Mouse (Mus musculus): Measurements from ENCODE around the gene Rae1. TPM values are rescaled to one million over a fixed set of nuclear protein-coding genes. Genes with fewer than 3 reads are reported as not detected.

Gene Rae1
- polyA plus RNA-seq, 2 experiments = 123 to 130 TPM

DNA sequence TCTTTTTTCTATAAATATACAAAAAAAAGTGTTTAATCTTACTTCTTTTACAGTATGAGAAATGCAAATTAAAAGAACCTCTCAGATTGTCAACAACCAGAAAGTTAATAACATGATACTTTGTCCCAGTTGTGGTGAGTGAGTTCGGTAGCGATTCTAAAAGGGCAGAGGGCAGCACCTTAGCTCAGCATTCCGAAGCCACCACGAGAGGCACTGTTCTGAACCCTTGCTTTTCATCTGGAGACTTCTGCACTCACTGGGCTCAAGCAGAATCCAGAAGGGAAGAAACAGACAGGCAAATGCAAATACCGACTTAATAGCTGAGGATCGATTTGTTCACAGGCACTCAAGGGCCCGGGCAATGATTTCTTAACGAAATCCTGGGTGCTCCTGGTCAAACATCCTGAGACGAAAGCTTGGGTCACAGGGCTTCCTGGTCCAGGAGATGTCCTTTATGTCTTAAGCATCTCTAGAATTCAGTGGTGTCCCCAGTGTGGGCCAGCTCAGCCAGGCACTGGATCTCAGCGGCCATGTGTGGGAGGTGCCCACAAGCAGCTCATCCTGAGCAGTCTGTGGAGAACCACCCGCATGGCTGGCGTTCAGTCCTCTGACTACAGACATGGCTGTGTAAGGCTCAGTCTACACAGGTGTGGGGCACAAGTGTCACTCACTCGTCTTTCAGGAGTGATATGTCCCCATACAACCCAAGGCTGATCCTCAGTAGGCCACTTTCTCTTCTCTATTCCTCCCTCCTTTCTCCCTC, 40.7 kb upstream of the Rae1 start:
- ATAC-seq (ENCODE audit: low FRiP score, low read depth) = no peak
- Histone ChIP-seq H3K4me1 (ENCODE audit: control insufficient read depth, insufficient read depth, low read length) (peaks cover 3% of the 10 kb centered on the region; the same call in 1 of the 2 replicates), H3K4me3 (replicated peaks; ENCODE audit: low read length) (no peak overlapping the region), H3K4me2 (replicated peaks; ENCODE audit: low read depth, low read length, severe bottlenecking) (no peak overlapping the region), H3K27me3 (ENCODE audit: control insufficient read depth, insufficient read depth, low read length) (no peaks in the 10 kb centered on the region), H3K9me3 (ENCODE audit: control insufficient read depth, low read length) (peaks cover 3% of the 10 kb centered on the region; the same call in 1 of the 2 replicates), H3K9ac (ENCODE audit: low read depth, low read length, severe bottlenecking) (no peak overlapping the region), H3K27ac (replicated peaks; ENCODE audit: low read depth, low read length) (no peak overlapping the region), H3K36me3 (ENCODE audit: control insufficient read depth, insufficient read depth, low read length) (no peaks in the 10 kb centered on the region)
- 50% methylated on average over 13 of the region's 13 CpGs for WGBS
- TF ChIP-seq POLR2A (IDR thresholded peaks at IDR 0.05; ENCODE audit: borderline replicate concordance, extremely low read depth, insufficient read depth, insufficient read length) = no peak
- no peak for DNase-seq (ENCODE audit: low spot score)

DNA sequence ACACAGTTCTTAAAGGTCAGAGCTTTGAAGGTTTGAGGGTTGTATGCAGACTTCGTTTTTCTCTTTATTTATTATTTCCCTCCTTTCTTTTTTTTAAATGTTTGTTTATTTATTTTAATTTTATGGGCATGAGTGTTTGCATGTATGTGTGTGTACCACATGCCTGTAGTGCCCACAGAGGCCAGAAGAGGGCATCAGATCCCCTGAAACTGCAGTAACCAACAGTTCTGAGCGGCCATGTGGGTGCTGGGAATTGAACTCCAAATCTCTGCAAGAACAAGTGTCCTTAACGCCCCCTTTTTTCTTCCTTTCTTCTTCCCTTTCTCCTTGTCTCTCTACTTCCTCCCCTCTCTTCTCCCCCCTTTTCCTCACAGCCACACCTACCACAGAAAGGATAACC, 39.6 kb upstream of the Rae1 start:
- no peak for ATAC-seq (ENCODE audit: low FRiP score, low read depth)
- no peak overlapping the region for H3K4me2 ChIP-seq (replicated peaks; ENCODE audit: low read depth, low read length, severe bottlenecking)
- peaks cover 3% of the 10 kb centered on the region; the same call in 1 of the 2 replicates for H3K9me3 ChIP-seq (ENCODE audit: control insufficient read depth, low read length)
- H3K4me1 ChIP-seq (ENCODE audit: control insufficient read depth, insufficient read depth, low read length) = peaks cover 3% of the 10 kb centered on the region; the same call in 1 of the 2 replicates
- H3K27ac ChIP-seq (replicated peaks; ENCODE audit: low read depth, low read length) = no peak overlapping the region
- no peaks in the 10 kb centered on the region for H3K36me3 ChIP-seq (ENCODE audit: control insufficient read depth, insufficient read depth, low read length)
- WGBS = 88% methylated on average over 3 of the region's 3 CpGs
- H3K9ac ChIP-seq (ENCODE audit: low read depth, low read length, severe bottlenecking) = no peak overlapping the region
- TF ChIP-seq POLR2A (IDR thresholded peaks at IDR 0.05; ENCODE audit: borderline replicate concordance, extremely low read depth, insufficient read depth, insufficient read length) = no peak
- no peaks in the 10 kb centered on the region for H3K27me3 ChIP-seq (ENCODE audit: control insufficient read depth, insufficient read depth, low read length)
- no peak for DNase-seq (ENCODE audit: low spot score)
- H3K4me3 ChIP-seq (replicated peaks; ENCODE audit: low read length) = no peak overlapping the region

- ATAC-seq (ENCODE audit: low FRiP score, low read depth) = no peak
- 80% methylated on average over 6 of the region's 6 CpGs for WGBS
- TF ChIP-seq POLR2A (IDR thresholded peaks at IDR 0.05; ENCODE audit: borderline replicate concordance, extremely low read depth, insufficient read depth, insufficient read length) = no peak
These were observed 38.7 kb upstream of the Rae1 start for GRCm38 (mm10) chr2:172961211-172961610.

DNA sequence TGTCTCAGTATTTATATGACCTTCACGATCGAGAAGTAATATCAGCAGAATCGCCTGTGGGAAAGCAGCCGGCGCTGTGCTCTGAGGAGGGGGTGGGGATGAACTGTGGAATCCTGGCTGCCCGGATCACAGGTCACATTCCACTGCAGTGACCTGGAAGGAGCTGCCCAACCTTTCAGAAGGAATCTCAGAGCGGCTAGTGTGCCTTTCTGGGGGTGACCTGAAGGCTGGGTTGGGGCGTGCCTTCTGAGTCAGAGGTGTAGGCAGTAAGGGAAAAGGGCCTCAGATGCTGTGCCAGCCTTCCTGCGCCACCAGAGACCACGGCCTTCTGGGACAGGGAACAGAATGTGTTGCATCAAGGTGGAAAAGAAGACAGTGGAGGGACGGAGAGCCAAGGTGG, 34.7 kb upstream of the Rae1 start:
- H3K9ac ChIP-seq (ENCODE audit: low read depth, low read length, severe bottlenecking) = no peak overlapping the region
- H3K36me3 ChIP-seq (ENCODE audit: control insufficient read depth, insufficient read depth, low read length) = no peaks in the 10 kb centered on the region
- DNase-seq (ENCODE audit: low spot score) (no peak), ATAC-seq (ENCODE audit: low FRiP score, low read depth) (no peak)
- 48% methylated on average over 11 of the region's 11 CpGs for WGBS
- H3K4me2 ChIP-seq (replicated peaks; ENCODE audit: low read depth, low read length, severe bottlenecking) = no peak overlapping the region
- no peak overlapping the region for H3K27ac ChIP-seq (replicated peaks; ENCODE audit: low read depth, low read length)
- no peaks in the 10 kb centered on the region for H3K4me1 ChIP-seq (ENCODE audit: control insufficient read depth, insufficient read depth, low read length)
- H3K9me3 ChIP-seq (ENCODE audit: control insufficient read depth, low read length) = no peaks in the 10 kb centered on the region
- no peak for TF ChIP-seq POLR2A (IDR thresholded peaks at IDR 0.05; ENCODE audit: borderline replicate concordance, extremely low read depth, insufficient read depth, insufficient read length)
- no peaks in the 10 kb centered on the region for H3K27me3 ChIP-seq (ENCODE audit: control insufficient read depth, insufficient read depth, low read length)
- no peak overlapping the region for H3K4me3 ChIP-seq (replicated peaks; ENCODE audit: low read length)

More at GRCm38 (mm10) chr2:172961211-172961610, 38.7 kb upstream of the Rae1 start:
- Histone ChIP-seq H3K9ac (ENCODE audit: low read depth, low read length, severe bottlenecking) (no peak overlapping the region), H3K9me3 (ENCODE audit: control insufficient read depth, low read length) (peaks cover 3% of the 10 kb centered on the region; the same call in 1 of the 2 replicates), H3K4me2 (replicated peaks; ENCODE audit: low read depth, low read length, severe bottlenecking) (no peak overlapping the region), H3K27me3 (ENCODE audit: control insufficient read depth, insufficient read depth, low read length) (no peaks in the 10 kb centered on the region), H3K4me3 (replicated peaks; ENCODE audit: low read length) (no peak overlapping the region), H3K4me1 (ENCODE audit: control insufficient read depth, insufficient read depth, low read length) (peaks cover 3% of the 10 kb centered on the region; the same call in 1 of the 2 replicates), H3K36me3 (ENCODE audit: control insufficient read depth, insufficient read depth, low read length) (no peaks in the 10 kb centered on the region), H3K27ac (replicated peaks; ENCODE audit: low read depth, low read length) (no peak overlapping the region)
- no peak for DNase-seq (ENCODE audit: low spot score)

- Histone ChIP-seq H3K27me3 (ENCODE audit: control insufficient read depth, insufficient read depth, low read length) (no peaks in the 10 kb centered on the region), H3K9ac (ENCODE audit: low read depth, low read length, severe bottlenecking) (no peak overlapping the region), H3K9me3 (ENCODE audit: control insufficient read depth, low read length) (no peaks in the 10 kb centered on the region), H3K36me3 (ENCODE audit: control insufficient read depth, insufficient read depth, low read length) (no peaks in the 10 kb centered on the region), H3K27ac (replicated peaks; ENCODE audit: low read depth, low read length) (no peak overlapping the region), H3K4me1 (ENCODE audit: control insufficient read depth, insufficient read depth, low read length) (no peaks in the 10 kb centered on the region), H3K4me2 (replicated peaks; ENCODE audit: low read depth, low read length, severe bottlenecking) (no peak overlapping the region), H3K4me3 (replicated peaks; ENCODE audit: low read length) (no peak overlapping the region)
- TF ChIP-seq POLR2A (IDR thresholded peaks at IDR 0.05; ENCODE audit: borderline replicate concordance, extremely low read depth, insufficient read depth, insufficient read length) = no peak
- ATAC-seq (ENCODE audit: low FRiP score, low read depth) (no peak), DNase-seq (ENCODE audit: low spot score) (no peak)
- 86% methylated on average over 5 of the region's 5 CpGs for WGBS
These were observed 33.4 kb upstream of the Rae1 start for GRCm38 (mm10) chr2:172966480-172966879.

Measured in limb, embryonic 14.5 days (tissue).